Mouse (Mus musculus) CH12.LX (cell line): ENCODE data around the gene Armc12. TPM values are rescaled to one million over a fixed set of nuclear protein-coding genes. Genes with fewer than 3 reads are reported as not detected.

Source experiments
- DNase-seq: peaks from one replicate; pipeline ENCODE4 v3.0.0-alpha.2; 2013; ENCODE audit errors: extremely low read depth
- H3K27ac ChIP-seq: 2 replicates; pipeline ENCODE4 v1.5.1; 2012; ENCODE audit warnings: low read depth, mild to moderate bottlenecking, control low read depth, moderate library complexity; ENCODE audit not compliant: insufficient read depth
- H3K27me3 ChIP-seq: replicated peaks from 2 replicates; pipeline ENCODE3; 2012; ENCODE audit warnings: inconsistent platforms
- H3K36me3 ChIP-seq, 2 experiments: replicated peaks in 1 of 2; 2 replicates each; pipeline versions ENCODE3 to v1.6.1; 2012; ENCODE audit warnings: inconsistent platforms in 1 of 2, low read length in 1 of 2, mild to moderate bottlenecking in 1 of 2, mixed read lengths in 1 of 2, moderate library complexity in 1 of 2; ENCODE audit not compliant: control insufficient read depth in 1 of 2, insufficient read depth in 1 of 2
- H3K4me1 ChIP-seq, 2 experiments: 2 replicates each; pipeline ENCODE4 v1.6.1; 2012; ENCODE audit warnings: inconsistent platforms in 1 of 2, moderate library complexity in 1 of 2; ENCODE audit not compliant: insufficient read depth in 2 of 2, control insufficient read depth in 1 of 2
- H3K4me2 ChIP-seq: 2 replicates; pipeline ENCODE4 v1.6.1; 2012; ENCODE audit warnings: low read depth, mild to moderate bottlenecking, control low read depth; ENCODE audit not compliant: poor library complexity, insufficient read depth, severe bottlenecking
- H3K4me3 ChIP-seq, 3 experiments: fragments of 150-350 bp in 1 of 3; sonication (generic) in 1 of 3; replicated peaks in 1 of 3; 2 replicates each; pipeline versions ENCODE3 to v1.5.1; 2011 to 2012; ENCODE audit warnings: low read depth in 2 of 3, low read length in 2 of 3, mild to moderate bottlenecking in 2 of 3, moderate library complexity in 2 of 3, control low read depth in 1 of 3, improper control_type of control experiment in 1 of 3, inconsistent platforms in 1 of 3, mixed read lengths in 1 of 3; ENCODE audit not compliant: poor library complexity in 1 of 3
- H3K79me2 ChIP-seq: replicated peaks from 2 replicates; pipeline ENCODE4 v1.6.1; 2012; ENCODE audit warnings: mild to moderate bottlenecking, moderate library complexity; ENCODE audit not compliant: control insufficient read depth, poor library complexity, insufficient read depth, severe bottlenecking; ENCODE audit errors: extremely low read depth
- H3K9ac ChIP-seq: 2 replicates; pipeline ENCODE4 v1.6.1; 2012; ENCODE audit warnings: low read depth, mild to moderate bottlenecking, control low read depth, moderate library complexity; ENCODE audit not compliant: insufficient read depth
- H3K9me3 ChIP-seq: replicated peaks from 2 replicates; pipeline ENCODE3; 2012; ENCODE audit warnings: low read length, inconsistent platforms, mixed read lengths
- CHD1 ChIP-seq: IDR thresholded peaks from 2 replicates; pipeline ENCODE4 v1.6.1; 2012; ENCODE audit warnings: low read depth, low read length, improper control_type of control experiment, inconsistent platforms
- CTCF ChIP-seq, 2 experiments: IDR thresholded peaks in 1 of 2; conservative IDR thresholded peaks in 1 of 2; 2 replicates each; pipeline ENCODE4 v1.5.1; 2011 to 2012; ENCODE audit warnings: low read depth in 2 of 2, low read length in 2 of 2, improper control_type of control experiment in 1 of 2, inconsistent platforms in 1 of 2, mild to moderate bottlenecking in 1 of 2, moderate library complexity in 1 of 2
- E2F4 ChIP-seq: IDR thresholded peaks from 2 replicates; pipeline ENCODE4 v1.6.1; 2011; ENCODE audit warnings: low read depth, low read length, improper control_type of control experiment; ENCODE audit not compliant: insufficient replicate concordance
- ELF1 ChIP-seq: IDR thresholded peaks from 2 replicates; pipeline ENCODE4 v1.6.1; 2014; ENCODE audit warnings: low read depth, mild to moderate bottlenecking, inconsistent platforms, low read length, improper control_type of control experiment
- ETS1 ChIP-seq: conservative IDR thresholded peaks from 2 replicates; pipeline ENCODE4 v1.6.1; 2012; ENCODE audit warnings: low read depth, mild to moderate bottlenecking, inconsistent platforms, low read length, improper control_type of control experiment, moderate library complexity
- JUN ChIP-seq: IDR thresholded peaks from 2 replicates; pipeline ENCODE4 v1.6.1; 2011; ENCODE audit warnings: low read depth, mild to moderate bottlenecking, low read length, improper control_type of control experiment, moderate library complexity; ENCODE audit not compliant: insufficient read depth
- JUND ChIP-seq: conservative IDR thresholded peaks from 2 replicates; pipeline ENCODE4 v1.6.1; 2011; ENCODE audit warnings: low read depth, low read length, improper control_type of control experiment
- KAT2A ChIP-seq: IDR thresholded peaks from 2 replicates; pipeline ENCODE4 v1.6.1; 2012; ENCODE audit warnings: low read length, improper control_type of control experiment, inconsistent platforms; ENCODE audit not compliant: insufficient replicate concordance
- MAFK ChIP-seq: IDR thresholded peaks from 2 replicates; pipeline ENCODE4 v1.6.1; 2011; ENCODE audit warnings: low read length, improper control_type of control experiment; ENCODE audit not compliant: insufficient replicate concordance
- MAX ChIP-seq: IDR thresholded peaks from 2 replicates; pipeline ENCODE4 v1.6.1; 2011; ENCODE audit warnings: low read length, improper control_type of control experiment
- MAZ ChIP-seq: IDR thresholded peaks from 2 replicates; pipeline ENCODE4 v1.6.1; 2012; ENCODE audit warnings: low read depth, mild to moderate bottlenecking, inconsistent platforms, low read length, improper control_type of control experiment, moderate library complexity
- MEF2A ChIP-seq: IDR thresholded peaks from 2 replicates; pipeline ENCODE4 v1.6.1; 2014; ENCODE audit warnings: low read depth, mild to moderate bottlenecking, inconsistent platforms, low read length, improper control_type of control experiment, borderline replicate concordance
- MXI1 ChIP-seq: IDR thresholded peaks from 2 replicates; pipeline ENCODE4 v1.6.1; 2011; ENCODE audit warnings: mild to moderate bottlenecking, low read depth, low read length, improper control_type of control experiment
- NRF1 ChIP-seq: IDR thresholded peaks from 2 replicates; pipeline ENCODE4 v1.6.1; 2014; ENCODE audit warnings: low read depth, mild to moderate bottlenecking, inconsistent platforms, low read length, improper control_type of control experiment, moderate library complexity
- POLR2AphosphoS2 ChIP-seq: IDR thresholded peaks from 2 replicates; pipeline ENCODE4 v1.6.1; 2011; ENCODE audit warnings: low read depth, low read length, improper control_type of control experiment
- RAD21 ChIP-seq: IDR thresholded peaks from 2 replicates; pipeline ENCODE4 v1.6.1; 2011; ENCODE audit warnings: low read depth, mild to moderate bottlenecking, low read length, improper control_type of control experiment, moderate library complexity
- SIN3A ChIP-seq: IDR thresholded peaks from 2 replicates; pipeline ENCODE4 v1.6.1; 2012; ENCODE audit warnings: low read length, improper control_type of control experiment, inconsistent platforms
- TBP ChIP-seq: conservative IDR thresholded peaks from 2 replicates; pipeline ENCODE4 v1.6.1; 2011; ENCODE audit warnings: low read depth, low read length, improper control_type of control experiment
- USF2 ChIP-seq: conservative IDR thresholded peaks from 2 replicates; pipeline ENCODE4 v1.6.1; 2011; ENCODE audit warnings: low read depth, low read length, improper control_type of control experiment
- ZC3H11A ChIP-seq: IDR thresholded peaks from 2 replicates; pipeline ENCODE4 v1.6.1; 2012; ENCODE audit warnings: low read depth, mild to moderate bottlenecking, inconsistent platforms, low read length, improper control_type of control experiment
- ZKSCAN1 ChIP-seq: IDR thresholded peaks from 2 replicates; pipeline ENCODE4 v1.6.1; 2012; ENCODE audit warnings: low read depth, inconsistent platforms, low read length, improper control_type of control experiment, borderline replicate concordance
- ZMIZ1 ChIP-seq: IDR thresholded peaks from 2 replicates; pipeline ENCODE4 v1.6.1; 2012; ENCODE audit warnings: low read depth, mild to moderate bottlenecking, inconsistent platforms, low read length, improper control_type of control experiment
- dilution Hi-C: fragments of 300-500 bp; cut with MboI; formaldehyde crosslinking; loops from 2 replicates; pipeline ENCODE4 v1.14.3; 2020; ENCODE audit warnings: low sequenced_read_pairs; ENCODE audit not compliant: extremely low pct_unique_long_range_greater_than_20kb, extremely low pct_ligation_motif_present
- in situ Hi-C: fragments of 300-500 bp; cut with MboI; formaldehyde crosslinking; loops from 3 replicates; pipeline ENCODE4 v1.14.3; 2019; ENCODE audit warnings: low sequenced_read_pairs, low pct_ligation_motif_present, low pct_unique_long_range_greater_than_20kb, mixed read lengths
- polyA plus RNA-seq: library from polyadenylated mRNA; unstranded; fragments of >175 nt; gene quantifications from 2 replicates; pipeline ENCODE4 v1.2.1, GENCODE M21; 2012; ENCODE audit warnings: low read depth; ENCODE audit not compliant: insufficient read length
- total RNA-seq, 2 experiments: library from RNA; depleted of rRNA; stranded (reverse); fragments of 300-350 nt in 1 of 2; fragments of >200 nt in 1 of 2; gene quantifications; 2 replicates each; pipeline ENCODE4 v1.2.3; 2012 to 2014

Armc12 gene
- total and polyA plus RNA-seq, 3 experiments, result not detected

- DNase-seq, result no peak
- no peaks in the 10 kb centered on the region for H3K79me2 ChIP-seq
- dilution Hi-C loops, result no loop called here
- H3K36me3 ChIP-seq, result no peaks in the 10 kb centered on the region
- TF ChIP-seq ZC3H11A, result no peak
- TF ChIP-seq ETS1, result no peak
- H3K27me3 ChIP-seq, result no peaks in the 10 kb centered on the region
- in situ Hi-C loops, result loop anchor here (10.0 kb wide), 1 partner anchor 163 kb away; no protein-coding TSS in a partner anchor
- no peak overlapping the region for H3K4me3 ChIP-seq
- H3K4me1 ChIP-seq, result no peaks in the 10 kb centered on the region; a peak in 1 of 4 replicates
- no peak overlapping the region for H3K9ac ChIP-seq
- H3K27ac ChIP-seq, result no peak overlapping the region
- peaks cover 27% of the 10 kb centered on the region for H3K9me3 ChIP-seq
- no peak overlapping the region for H3K4me2 ChIP-seq
These were observed 7.3 kb downstream of the Armc12 start for GRCm38 (mm10) chr17:28537881-28538280.

- Histone ChIP-seq H3K36me3 (no peaks in the 10 kb centered on the region), H3K27ac (no peak overlapping the region), H3K4me3 (no peak overlapping the region), H3K27me3 (peaks cover 42% of the 10 kb centered on the region), H3K4me1 (no peaks in the 10 kb centered on the region), H3K79me2 (no peaks in the 10 kb centered on the region), H3K9ac (no peak overlapping the region), H3K4me2 (no peak overlapping the region), H3K9me3 (peaks cover 3% of the 10 kb centered on the region)
- in situ Hi-C loops, result no loop called here
- dilution Hi-C loops, result no loop called here
- TF ChIP-seq MAX (no peak), CTCF (conservative IDR thresholded peaks at IDR 0.05 in 1 of 2, IDR thresholded peaks at IDR 0.05 in 1 of 2; ENCODE audit: low read depth in 2 of 2, low read length in 2 of 2) (peak in 1 of 2 experiments; percentile 25; a peak in 1 of 4 replicates)
- no peak for DNase-seq
These were observed 16.3 kb downstream of the Armc12 start for GRCm38 (mm10) chr17:28546925-28547324.

- peaks cover 0 to 2% of the 10 kb centered on the region in 2 experiments; a peak in 1 of 4 replicates for H3K4me1 ChIP-seq
- H3K9me3 ChIP-seq, result peaks cover 3% of the 10 kb centered on the region
- H3K79me2 ChIP-seq, result no peaks in the 10 kb centered on the region
- no peak overlapping the region for H3K9ac ChIP-seq
- H3K4me2 ChIP-seq, result no peak overlapping the region
- dilution Hi-C loops, result no loop called here
- in situ Hi-C loops, result no loop called here
- no peak overlapping the region for H3K27ac ChIP-seq
- no peak overlapping the region for H3K4me3 ChIP-seq
- H3K27me3 ChIP-seq, result peaks cover 46% of the 10 kb centered on the region
- TF ChIP-seq ZKSCAN1 (no peak), NRF1 (no peak), JUN (no peak), KAT2A (no peak), POLR2AphosphoS2 (no peak), MXI1 (no peak), E2F4 (no peak), MAZ (no peak), MEF2A (no peak), USF2 (no peak), RAD21 (no peak), ZC3H11A (no peak), ELF1 (no peak), ZMIZ1 (no peak), TBP (no peak), CHD1 (no peak), JUND (no peak), MAFK (no peak), SIN3A (no peak), MAX (no peak)
- DNase-seq, result no peak
- H3K36me3 ChIP-seq, result no peaks in the 10 kb centered on the region
These were observed 17.9 kb downstream of the Armc12 start for GRCm38 (mm10) chr17:28548550-28548949.
